Mouse (Mus musculus) heart, adult 2 months (tissue): ENCODE measurements around the gene Styxl1. TPM values are rescaled to one million over a fixed set of nuclear protein-coding genes. Genes with fewer than 3 reads are reported as not detected.

Source experiments
- DNase-seq, 2 experiments: peaks; one replicate each; pipeline ENCODE4 v3.0.0; 2021
- H3K27ac ChIP-seq: fragments of 200-600 bp; 2 replicates; pipeline ENCODE4 v1.8.1; 2022
- H3K27me3 ChIP-seq: fragments of 200-500 bp; 2 replicates; pipeline ENCODE4 v1.6.1; 2012; ENCODE audit warnings: mild to moderate bottlenecking, low read length, inconsistent platforms, mixed read lengths; ENCODE audit not compliant: control insufficient read depth, insufficient read depth
- H3K36me3 ChIP-seq: fragments of 200-500 bp; 2 replicates; pipeline ENCODE4 v1.6.1; 2012; ENCODE audit warnings: low read length, inconsistent platforms; ENCODE audit not compliant: control insufficient read depth, insufficient read depth
- H3K4me1 ChIP-seq: fragments of 200-500 bp; 2 replicates; pipeline ENCODE4 v1.6.1; 2011; ENCODE audit warnings: low read length; ENCODE audit not compliant: control insufficient read depth, insufficient read depth
- H3K4me3 ChIP-seq: fragments of 200-600 bp; 2 replicates; pipeline ENCODE4 v1.8.1; 2022
- H3K79me2 ChIP-seq: fragments of 200-500 bp; replicated peaks from 2 replicates; pipeline ENCODE4 v1.6.1; 2012; ENCODE audit warnings: mild to moderate bottlenecking, inconsistent platforms, low read length, moderate library complexity, mixed read lengths; ENCODE audit not compliant: control insufficient read depth, insufficient read depth
- H3K9ac ChIP-seq: fragments of 200-500 bp; 2 replicates; pipeline ENCODE4 v1.6.1; 2012; ENCODE audit warnings: low read depth, mild to moderate bottlenecking, control low read depth, inconsistent platforms, low read length, mixed read lengths
- CTCF ChIP-seq: fragments of 200-600 bp; IDR thresholded peaks from 2 replicates; pipeline ENCODE4 v1.8.1; 2022; ENCODE audit warnings: antibody characterized with exemption, mild to moderate bottlenecking, moderate library complexity
- EP300 ChIP-seq: fragments of 200-500 bp; IDR thresholded peaks from 2 replicates; pipeline ENCODE4 v1.6.1; 2011; ENCODE audit warnings: low read depth, low read length, control low read depth; ENCODE audit not compliant: insufficient read depth
- POLR2A ChIP-seq: fragments of 200-500 bp; IDR thresholded peaks from 2 replicates; pipeline ENCODE4 v1.6.1; 2011; ENCODE audit warnings: mild to moderate bottlenecking, low read depth, low read length, control low read depth; ENCODE audit not compliant: insufficient read depth
- WGBS: fragments of 180-500 bp; shearing (Covaris S2); methylation state at CpG from one replicate; pipeline ENCODE4 v1.1.7; 2018; 5-methylcytosine and 5-hydroxymethylcytosine counted together
- intact Hi-C: fragments of 180-260 bp; cut with DNase I; formaldehyde crosslinking; loops from one replicate; pipeline ENCODE4 v1.15.1; 2025
- polyA plus RNA-seq: library from polyadenylated mRNA; depleted of rRNA; stranded (reverse); fragments of >200 nt; gene quantifications from 2 replicates; pipeline ENCODE4 v1.2.3, GENCODE M21; 2012
- total RNA-seq, 2 experiments: library from RNA; stranded (reverse); gene quantifications; 2 replicates each; pipeline ENCODE4 v1.2.3; 2021

Gene Styxl1
- total and polyA plus RNA-seq, 3 experiments: 0.20 TPM; not detected in 2

DNA sequence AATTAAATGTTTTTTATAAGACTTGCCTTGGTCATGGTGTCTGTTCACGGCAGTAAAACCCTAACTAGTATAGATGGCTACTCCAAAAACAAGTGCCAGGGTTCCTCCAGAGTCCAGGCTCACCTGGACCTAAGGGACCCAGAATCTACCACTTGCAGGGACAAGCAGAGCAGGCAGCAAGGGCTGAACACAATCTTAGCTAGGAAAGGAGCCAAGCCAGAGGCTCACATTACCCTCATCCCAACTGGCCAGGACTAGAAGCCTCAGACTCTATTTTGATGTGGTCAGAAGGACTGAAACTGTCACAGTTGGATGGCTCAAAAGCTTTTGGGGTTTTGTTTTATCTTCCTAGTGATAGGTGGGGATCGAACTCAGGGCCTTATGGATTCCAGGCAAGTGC lies 26.6 kb downstream of the Styxl1 start:
- H3K9ac ChIP-seq: no peak overlapping the region
- no peaks in the 10 kb centered on the region for H3K36me3 ChIP-seq
- no peak for TF ChIP-seq EP300
- TF ChIP-seq CTCF: no peak
- TF ChIP-seq POLR2A: no peak
- no peak for DNase-seq
- intact Hi-C loops: no loop called here
- no peaks in the 10 kb centered on the region for H3K4me1 ChIP-seq
- H3K27me3 ChIP-seq: no peaks in the 10 kb centered on the region
- no peak overlapping the region for H3K27ac ChIP-seq
- no peak overlapping the region for H3K4me3 ChIP-seq
- no peaks in the 10 kb centered on the region for H3K79me2 ChIP-seq
- 71% methylated on average over 2 of the region's 2 CpGs for WGBS

DNA sequence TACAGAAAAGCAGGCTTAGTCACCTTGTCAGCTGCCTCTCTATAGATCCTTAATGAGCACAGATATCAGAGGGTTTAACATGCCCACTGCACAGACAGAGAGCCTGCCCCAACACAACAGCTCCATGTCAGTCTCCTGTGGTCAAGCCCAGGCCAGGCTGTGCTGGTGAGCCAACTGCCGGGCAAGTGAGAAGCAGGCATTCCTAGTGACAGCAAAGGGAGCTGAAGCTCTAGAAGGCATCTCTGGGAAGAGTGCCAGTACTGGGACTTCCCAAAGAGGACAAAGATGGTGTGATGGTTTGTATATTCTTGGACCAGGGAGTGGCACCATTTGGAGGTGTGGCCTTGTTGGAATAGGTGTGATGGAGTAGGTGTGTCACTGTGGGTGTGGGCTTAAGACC lies 27.1 kb downstream of the Styxl1 start:
- WGBS: 53% methylated on average over 1 of the region's 1 CpGs
- Histone ChIP-seq H3K79me2 (no peaks in the 10 kb centered on the region), H3K4me1 (no peaks in the 10 kb centered on the region), H3K27me3 (no peaks in the 10 kb centered on the region), H3K27ac (no peak overlapping the region), H3K9ac (no peak overlapping the region), H3K36me3 (no peaks in the 10 kb centered on the region), H3K4me3 (no peak overlapping the region)
- no peak for DNase-seq
- TF ChIP-seq EP300: no peak
- TF ChIP-seq POLR2A: no peak
- no peak for TF ChIP-seq CTCF
- intact Hi-C loops: no loop called here

DNA sequence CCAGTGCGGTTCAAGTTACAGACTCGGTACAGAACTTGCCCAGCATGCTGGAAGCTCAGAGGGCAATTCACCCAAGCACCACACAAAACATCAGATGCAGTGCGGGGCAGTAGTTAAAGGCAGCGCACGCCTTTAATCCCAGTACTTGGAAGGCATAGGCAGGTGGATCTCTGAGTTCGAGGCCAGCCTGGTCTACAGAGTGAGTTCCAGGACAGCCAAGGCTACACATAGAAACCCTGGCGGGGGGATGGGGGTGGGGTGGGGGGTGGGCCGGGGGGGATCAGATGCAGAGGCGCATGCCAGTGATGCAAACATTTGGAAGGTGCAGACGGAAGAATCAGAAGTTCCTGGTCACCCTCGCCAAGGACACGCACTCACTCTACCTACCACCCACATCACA lies 33.4 kb downstream of the Styxl1 start:
- Histone ChIP-seq H3K4me3 (peak overlapping the region; percentile 99), H3K27me3 (no peaks in the 10 kb centered on the region), H3K36me3 (no peaks in the 10 kb centered on the region), H3K27ac (peak overlapping the region; percentile 88), H3K9ac (peak overlapping the region; percentile 39), H3K4me1 (peaks cover 3% of the 10 kb centered on the region), H3K79me2 (no peaks in the 10 kb centered on the region)
- TF ChIP-seq EP300 (no peak), CTCF (no peak), POLR2A (no peak)
- intact Hi-C loops: loop anchor here (1.0 to 5.0 kb wide), 2 partner anchors 55 to 112 kb away; partner anchors contain the start of gene Rhbdd2
- DNase-seq: no peak
- 27% methylated on average over 12 of the region's 12 CpGs for WGBS

DNA sequence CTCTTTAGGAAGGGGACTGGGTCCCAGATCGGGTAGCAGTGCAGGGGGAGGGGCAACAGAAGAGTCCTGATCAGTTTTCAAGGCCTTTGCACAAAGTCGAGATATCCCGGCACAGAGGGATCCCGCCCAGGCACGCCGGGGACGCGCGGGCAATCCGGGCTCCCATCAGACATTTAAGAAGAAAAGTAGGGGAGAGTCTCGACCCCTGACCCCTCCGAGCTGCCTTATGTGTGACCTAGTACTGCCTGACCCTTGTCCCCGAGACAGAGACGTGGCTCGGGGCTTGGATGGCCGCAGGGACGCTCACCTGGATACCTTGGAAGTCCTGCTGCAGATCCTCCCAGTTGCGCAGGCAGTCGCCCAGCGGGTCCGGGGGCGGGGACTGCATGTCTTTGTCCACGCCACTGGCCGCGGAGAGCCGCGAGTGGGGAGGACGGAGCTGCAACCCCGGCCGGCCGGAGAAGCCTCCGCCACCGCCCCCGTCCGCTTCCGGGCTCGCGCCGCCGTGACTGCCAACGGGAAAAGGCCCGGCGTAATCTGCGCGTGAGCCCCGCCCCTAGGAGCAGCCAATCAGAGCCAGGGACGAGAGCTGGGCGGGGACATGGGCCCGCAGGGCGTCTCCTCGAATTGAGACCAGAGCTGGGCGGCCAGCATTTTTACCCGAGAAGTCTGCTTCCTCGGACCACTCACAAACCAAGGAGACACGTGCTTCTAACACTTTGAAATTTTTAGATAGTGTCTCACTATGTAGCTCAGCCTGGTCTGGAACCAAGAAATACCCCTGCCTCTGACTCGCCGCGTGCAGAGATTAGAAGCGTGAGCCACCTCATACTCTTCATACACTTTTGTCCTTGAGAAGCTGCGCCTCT lies 34.2 kb downstream of the Styxl1 start, which contains the start of gene Tmem120a:
Gene Tmem120a, minus strand, starts transcription at position 708 of the 869 bp plus-strand sequence.
- H3K27ac ChIP-seq: peak within 1 kb of the TSS; percentile 88
- peak within 1 kb of the TSS; percentile 99 for H3K4me3 ChIP-seq
- TF ChIP-seq CTCF (no peak), EP300 (0 out of 2 replicates have a peak, but pooled peaks have one; percentile 35), POLR2A (peak; percentile 87)
- DNase-seq: peak; percentile 97 to 98
- intact Hi-C loops: loop anchor here (1.0 to 5.0 kb wide), 2 partner anchors 55 to 112 kb away; partner anchors contain the start of gene Rhbdd2
- peaks cover 3% of the 10 kb centered on the region for H3K4me1 ChIP-seq
- WGBS: under 1% methylated on average over 60 of the region's 60 CpGs
- peak within 1 kb of the TSS; percentile 76 for H3K9ac ChIP-seq
- H3K36me3 ChIP-seq: no peaks in the 10 kb centered on the region
- no peaks in the 10 kb centered on the region for H3K79me2 ChIP-seq
- H3K27me3 ChIP-seq: no peaks in the 10 kb centered on the region

- intact Hi-C loops: loop anchor here (5.0 kb wide), 1 partner anchor 111 kb away; the partner anchor contains the start of gene Rhbdd2
Measured at GRCm38 (mm10) chr5:135742941-135743740, 35.0 kb downstream of the Styxl1 start.

More at GRCm38 (mm10) chr5:135742941-135743740, 35.0 kb downstream of the Styxl1 start:
- TF ChIP-seq EP300: no peak
- TF ChIP-seq POLR2A: no peak
- no peak for TF ChIP-seq CTCF
- peaks cover 3% of the 10 kb centered on the region for H3K4me1 ChIP-seq
- H3K9ac ChIP-seq: peak overlapping the region; percentile 76
- 29% methylated on average over 18 of the region's 18 CpGs for WGBS
- H3K27ac ChIP-seq: peak overlapping the region; percentile 88
- peak overlapping the region; percentile 99 for H3K4me3 ChIP-seq
- no peaks in the 10 kb centered on the region for H3K36me3 ChIP-seq
- no peaks in the 10 kb centered on the region for H3K27me3 ChIP-seq
- H3K79me2 ChIP-seq: no peaks in the 10 kb centered on the region
- no peak for DNase-seq
